Mouse (Mus musculus): ENCODE measurements around the gene Akr1b10. TPM values are rescaled to one million over a fixed set of nuclear protein-coding genes. Genes with fewer than 3 reads are reported as not detected.
A peak's percentile ranks its signal among the peaks of the same experiment; 100 is the strongest.
"Not testable (repeated sequence)": the region's sequence is repeated elsewhere in the genome, so short reads cannot be mapped to it uniquely, and the experiment has no call there.

Gene Akr1b10
- polyA plus RNA-seq (2016; fragmentation: Nextera tagmentation; extraction: Ambion mirVana), result 9.4 and 10.1 TPM in 2 replicates

- Histone ChIP-seq H3K27me3 (no peaks in the 10 kb centered on the region), H3K27ac (no peak within 1 kb of the TSS), H3K4me2 (peak within 1 kb of the TSS; percentile 62), H3K4me3 (replicated peaks) (peak within 1 kb of the TSS; percentile 44), H3K9ac (peak within 1 kb of the TSS; percentile 36), H3K4me1 (peaks cover 14% of the 10 kb centered on the region), H3K36me3 (replicated peaks) (no peaks in the 10 kb centered on the region; the same call in 1 of the 2 replicates), H3K9me3 (no peaks in the 10 kb centered on the region)
- ATAC-seq (ENCODE audit: low FRiP score), result peak; percentile 60
- WGBS, result 2% methylated on average over 17 of the region's 17 CpGs
These were observed at the start of gene Akr1b10 for GRCm38 (mm10) chr6:34384110-34384661. TSS of gene Akr1b10 (plus strand) at chr6:34384218.

DNA sequence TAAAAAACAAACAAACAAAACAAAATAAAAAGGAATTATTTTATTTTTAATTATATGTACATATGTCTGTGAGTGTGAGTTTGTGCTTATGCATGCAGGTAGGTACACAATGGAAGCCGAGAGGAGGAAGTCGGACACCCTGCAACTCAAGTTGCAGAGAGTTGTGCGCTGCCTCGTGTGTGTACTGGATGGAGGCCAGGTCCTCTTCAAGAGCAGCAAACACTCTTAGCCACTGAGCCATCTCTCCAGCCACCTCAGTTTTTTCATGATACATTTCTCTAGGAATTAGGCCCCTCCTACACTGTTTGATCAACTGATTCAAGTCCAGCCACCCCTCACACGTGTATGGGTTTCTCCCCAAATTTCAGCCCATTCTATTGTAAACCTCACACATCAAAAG is 49.3 kb upstream of the Akr1b10 start:
- H3K9me3 ChIP-seq, result no peaks in the 10 kb centered on the region
- H3K4me2 ChIP-seq, result no peak overlapping the region
- no peaks in the 10 kb centered on the region for H3K4me1 ChIP-seq
- no peak overlapping the region for H3K27ac ChIP-seq
- no peaks in the 10 kb centered on the region for H3K27me3 ChIP-seq
- 88% methylated on average over 5 of the region's 5 CpGs for WGBS
- no peak overlapping the region for H3K9ac ChIP-seq
- no peak overlapping the region for H3K4me3 ChIP-seq (replicated peaks)
- no peak for ATAC-seq (ENCODE audit: low FRiP score)
- H3K36me3 ChIP-seq (replicated peaks), result no peaks in the 10 kb centered on the region

- no peaks in the 10 kb centered on the region for H3K4me1 ChIP-seq
- H3K27ac ChIP-seq, result no peak overlapping the region
- no peaks in the 10 kb centered on the region for H3K9me3 ChIP-seq
- no peaks in the 10 kb centered on the region for H3K36me3 ChIP-seq (replicated peaks)
- H3K4me3 ChIP-seq (replicated peaks), result no peak overlapping the region
- H3K27me3 ChIP-seq, result no peaks in the 10 kb centered on the region
- no peak overlapping the region for H3K9ac ChIP-seq
- no peak for ATAC-seq (ENCODE audit: low FRiP score)
- no peak overlapping the region for H3K4me2 ChIP-seq
- 89% methylated on average over 2 of the region's 2 CpGs for WGBS
These were observed 46.2 kb upstream of the Akr1b10 start for GRCm38 (mm10) chr6:34337799-34338198.

DNA sequence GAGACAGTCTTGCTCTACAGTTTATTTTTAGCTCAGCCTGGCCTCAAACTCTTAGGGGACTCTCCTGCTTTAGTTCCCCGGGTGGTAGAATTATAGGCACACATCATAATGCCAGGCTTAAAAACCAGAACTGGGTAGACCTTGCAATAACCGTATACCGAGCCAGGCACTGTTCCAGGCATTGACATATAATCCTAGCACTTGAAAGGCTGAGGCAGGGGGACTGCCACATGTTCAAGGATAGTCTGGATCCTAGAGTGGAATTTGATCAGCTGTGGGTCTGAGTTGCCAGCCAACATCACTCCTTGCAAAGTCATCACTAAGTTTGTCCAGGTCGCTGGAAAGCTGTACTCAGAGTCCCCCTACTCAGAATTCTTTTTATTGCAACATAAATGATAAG is 42.0 kb upstream of the Akr1b10 start:
- no peak overlapping the region for H3K9ac ChIP-seq
- H3K9me3 ChIP-seq, result no peaks in the 10 kb centered on the region
- ATAC-seq (ENCODE audit: low FRiP score), result no peak
- H3K27me3 ChIP-seq, result no peaks in the 10 kb centered on the region
- no peak overlapping the region for H3K4me3 ChIP-seq (replicated peaks)
- H3K36me3 ChIP-seq (replicated peaks), result no peaks in the 10 kb centered on the region
- peaks cover 19% of the 10 kb centered on the region for H3K4me1 ChIP-seq
- H3K27ac ChIP-seq, result no peak overlapping the region
- no peak overlapping the region for H3K4me2 ChIP-seq
- 90% methylated on average over 4 of the region's 4 CpGs for WGBS

DNA sequence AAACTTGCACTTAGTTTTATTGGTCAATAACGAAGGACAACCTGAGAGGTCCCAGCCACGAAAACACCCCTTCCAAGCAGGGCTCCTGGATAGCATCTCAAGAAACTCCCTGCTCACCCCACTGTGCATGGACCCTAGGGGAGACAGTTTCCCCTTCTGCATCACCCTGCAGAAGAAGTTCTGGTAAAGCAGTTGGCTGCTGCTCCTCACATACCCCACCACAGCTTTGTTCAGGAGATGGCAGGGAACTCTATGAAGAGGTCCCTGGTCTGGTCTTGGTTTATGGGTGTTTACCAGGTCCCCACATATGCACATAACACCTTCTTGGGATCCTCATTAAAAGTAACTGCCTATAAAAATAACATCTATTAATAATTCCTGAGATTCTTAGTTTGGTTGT is 41.5 kb upstream of the Akr1b10 start:
- Histone ChIP-seq H3K27me3 (no peaks in the 10 kb centered on the region), H3K27ac (no peak overlapping the region), H3K9me3 (no peaks in the 10 kb centered on the region), H3K4me3 (replicated peaks) (no peak overlapping the region), H3K4me2 (no peak overlapping the region), H3K36me3 (replicated peaks) (no peaks in the 10 kb centered on the region), H3K4me1 (peaks cover 19% of the 10 kb centered on the region), H3K9ac (no peak overlapping the region)
- WGBS, result 85% methylated on average over 2 of the region's 2 CpGs
- ATAC-seq (ENCODE audit: low FRiP score), result no peak

GRCm38 (mm10) chr6:34343426-34343825 is 40.6 kb upstream of the Akr1b10 start:
- Histone ChIP-seq H3K4me3 (replicated peaks) (no peak overlapping the region), H3K27ac (no peak overlapping the region), H3K27me3 (no peaks in the 10 kb centered on the region), H3K9ac (no peak overlapping the region), H3K4me1 (peaks cover 19% of the 10 kb centered on the region), H3K36me3 (replicated peaks) (no peaks in the 10 kb centered on the region), H3K9me3 (no peaks in the 10 kb centered on the region), H3K4me2 (no peak overlapping the region)
- 88% methylated on average over 6 of the region's 6 CpGs for WGBS
- ATAC-seq (ENCODE audit: low FRiP score), result no peak

DNA sequence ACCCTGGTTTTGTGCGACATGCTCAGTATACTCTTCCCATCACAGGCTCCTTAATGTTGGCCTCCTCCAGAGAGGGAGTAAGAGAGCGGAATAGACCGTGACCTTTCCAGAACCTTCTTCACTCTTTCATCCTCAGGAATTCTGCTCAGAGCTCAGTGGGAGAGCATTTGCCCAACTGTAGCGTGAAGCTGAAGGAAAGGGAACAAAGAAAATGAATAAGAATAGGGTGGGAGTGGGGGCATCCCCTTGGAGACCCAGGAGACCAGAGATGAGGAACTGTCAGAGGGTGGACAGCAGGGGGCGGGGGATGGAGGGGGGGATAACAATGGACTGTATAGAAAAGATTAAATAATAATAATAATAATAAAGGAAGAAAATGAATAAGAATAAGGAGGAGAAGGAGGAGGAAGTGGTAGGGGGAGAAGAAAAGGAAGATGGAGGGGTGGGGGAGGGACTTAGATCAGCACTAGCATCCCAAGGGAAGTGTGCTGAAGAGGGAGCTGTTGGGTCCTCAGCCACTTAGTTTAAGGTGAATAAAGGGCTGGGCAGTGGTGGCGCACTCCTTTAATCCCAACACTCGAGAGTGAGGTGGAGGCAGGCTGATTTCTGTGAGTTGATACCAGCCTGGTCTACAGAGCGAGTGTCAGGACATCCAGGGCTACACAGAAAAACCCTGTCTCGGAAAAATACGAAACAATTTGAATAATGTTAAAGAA is 39.7 kb upstream of the Akr1b10 start:
- Histone ChIP-seq H3K4me3 (replicated peaks) (no peak overlapping the region), H3K4me1 (peaks cover 19% of the 10 kb centered on the region), H3K9ac (no peak overlapping the region), H3K36me3 (replicated peaks) (no peaks in the 10 kb centered on the region), H3K27ac (no peak overlapping the region), H3K27me3 (no peaks in the 10 kb centered on the region), H3K9me3 (no peaks in the 10 kb centered on the region), H3K4me2 (no peak overlapping the region)
- no peak for ATAC-seq (ENCODE audit: low FRiP score)
- 36% methylated on average over 10 of the region's 10 CpGs for WGBS

DNA sequence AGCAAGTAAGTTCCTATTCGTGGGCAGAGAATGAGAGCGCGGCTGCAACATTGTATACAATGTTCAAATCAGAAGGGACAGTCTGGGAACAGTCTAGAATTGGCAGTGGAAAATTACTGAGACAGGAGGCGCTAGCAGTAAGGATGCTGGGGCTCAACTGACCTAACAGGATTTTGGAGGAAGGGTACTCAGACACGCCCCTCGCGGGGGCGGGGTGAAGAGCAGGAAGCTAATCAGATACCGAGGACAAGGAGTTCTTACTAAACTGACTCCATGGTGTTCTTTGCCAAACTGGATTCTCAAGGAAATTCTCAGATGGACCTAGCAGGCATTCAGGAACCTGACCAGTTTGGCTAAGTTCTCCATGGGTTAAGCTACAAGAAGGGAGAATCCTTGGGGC is 39.1 kb upstream of the Akr1b10 start:
- Histone ChIP-seq H3K27ac (no peak overlapping the region), H3K36me3 (replicated peaks) (no peaks in the 10 kb centered on the region), H3K9me3 (no peaks in the 10 kb centered on the region), H3K4me3 (replicated peaks) (no peak overlapping the region), H3K4me1 (peaks cover 19% of the 10 kb centered on the region), H3K27me3 (no peaks in the 10 kb centered on the region), H3K9ac (no peak overlapping the region), H3K4me2 (no peak overlapping the region)
- 15% methylated on average over 9 of the region's 9 CpGs for whole genome bisulfite sequencing
- ATAC-seq (ENCODE audit: low FRiP score), result no peak

- WGBS, result 51% methylated on average over 14 of the region's 14 CpGs
These were observed 37.7 kb upstream of the Akr1b10 start for GRCm38 (mm10) chr6:34346096-34346898.

GRCm38 (mm10) chr6:34350037-34350699 is 33.9 kb upstream of the Akr1b10 start:
- peaks cover 15% of the 10 kb centered on the region for H3K4me1 ChIP-seq
- no peaks in the 10 kb centered on the region for H3K36me3 ChIP-seq (replicated peaks)
- 89% methylated on average over 12 of the region's 12 CpGs for WGBS
- no peak overlapping the region for H3K4me2 ChIP-seq
- no peak for ATAC-seq (ENCODE audit: low FRiP score)
- no peak overlapping the region for H3K27ac ChIP-seq
- no peaks in the 10 kb centered on the region for H3K9me3 ChIP-seq
- H3K27me3 ChIP-seq, result no peaks in the 10 kb centered on the region
- no peak overlapping the region for H3K4me3 ChIP-seq (replicated peaks)
- no peak overlapping the region for H3K9ac ChIP-seq

More at GRCm38 (mm10) chr6:34346096-34346898, 37.7 kb upstream of the Akr1b10 start:
- H3K4me2 ChIP-seq, result no peak overlapping the region
- no peak overlapping the region for H3K4me3 ChIP-seq (replicated peaks)
- H3K9me3 ChIP-seq, result no peaks in the 10 kb centered on the region
- H3K27ac ChIP-seq, result no peak overlapping the region
- H3K9ac ChIP-seq, result no peak overlapping the region
- H3K36me3 ChIP-seq (replicated peaks), result no peaks in the 10 kb centered on the region
- peaks cover 19% of the 10 kb centered on the region for H3K4me1 ChIP-seq
- no peaks in the 10 kb centered on the region for H3K27me3 ChIP-seq
- ATAC-seq (ENCODE audit: low FRiP score), result peak; percentile 63

- H3K27me3 ChIP-seq, H3K4me1 ChIP-seq: not testable (repeated sequence)
- 48% methylated on average over 10 of the region's 10 CpGs for WGBS
These were observed 32.5 kb upstream of the Akr1b10 start for GRCm38 (mm10) chr6:34351481-34351880.

GRCm38 (mm10) chr6:34352401-34352800 is 31.6 kb upstream of the Akr1b10 start:
- no peak overlapping the region for H3K4me2 ChIP-seq
- no peaks in the 10 kb centered on the region for H3K9me3 ChIP-seq
- H3K9ac ChIP-seq, result no peak overlapping the region
- no peak overlapping the region for H3K27ac ChIP-seq
- H3K4me3 ChIP-seq (replicated peaks), result no peak overlapping the region
- no peaks in the 10 kb centered on the region for H3K36me3 ChIP-seq (replicated peaks)
- WGBS, result 96% methylated on average over 3 of the region's 3 CpGs
- peaks cover 9% of the 10 kb centered on the region for H3K4me1 ChIP-seq
- no peak for ATAC-seq (ENCODE audit: low FRiP score)
- no peaks in the 10 kb centered on the region for H3K27me3 ChIP-seq

More at GRCm38 (mm10) chr6:34351481-34351880, 32.5 kb upstream of the Akr1b10 start:
- not testable (repeated sequence) for H3K9me3 ChIP-seq; H3K27ac ChIP-seq; H3K9ac ChIP-seq; H3K36me3 ChIP-seq (replicated peaks); H3K4me3 ChIP-seq (replicated peaks); ATAC-seq (ENCODE audit: low FRiP score); H3K4me2 ChIP-seq
